Mouse (Mus musculus) heart, embryonic 16.5 days (tissue): ENCODE measurements around the gene Ccser1. TPM values are rescaled to one million over a fixed set of nuclear protein-coding genes. Genes with fewer than 3 reads are reported as not detected.

Source experiments
- ATAC-seq: fragments of 200-750 bp; cut with Nextera tagmentation; replicated peaks from 2 replicates; pipeline ENCODE4 v1.8.0; 2017; ENCODE audit warnings: moderate number of reproducible peaks; ENCODE audit not compliant: insufficient read depth, low FRiP score; ENCODE audit errors: extremely low read depth
- H3K27ac ChIP-seq: fragments of 300-500 bp; sonication (generic); 2 replicates; pipeline ENCODE4 v1.5.1; 2014; ENCODE audit warnings: mild to moderate bottlenecking, low read length, control low read depth, moderate library complexity
- H3K27me3 ChIP-seq: fragments of 300-500 bp; sonication (generic); 2 replicates; pipeline ENCODE4 v1.6.1; 2014; ENCODE audit warnings: low read length, mixed read lengths; ENCODE audit not compliant: control insufficient read depth, insufficient read depth
- H3K36me3 ChIP-seq: fragments of 300-500 bp; sonication (generic); 2 replicates; pipeline ENCODE4 v1.6.1; 2014; ENCODE audit not compliant: control insufficient read depth, insufficient read depth
- H3K4me1 ChIP-seq: fragments of 300-500 bp; sonication (generic); 2 replicates; pipeline ENCODE4 v1.6.1; 2014; ENCODE audit warnings: low read length, mixed read lengths; ENCODE audit not compliant: control insufficient read depth, insufficient read depth
- H3K4me2 ChIP-seq: fragments of 300-500 bp; sonication (generic); 2 replicates; pipeline ENCODE4 v1.6.1; 2014; ENCODE audit warnings: low read depth, mild to moderate bottlenecking, control low read depth, low read length
- H3K4me3 ChIP-seq: fragments of 300-500 bp; sonication (generic); 2 replicates; pipeline ENCODE4 v1.5.1; 2014; ENCODE audit warnings: mild to moderate bottlenecking, control low read depth, low read length
- H3K9ac ChIP-seq: fragments of 300-500 bp; sonication (generic); 2 replicates; pipeline ENCODE4 v1.6.1; 2014; ENCODE audit warnings: low read length, control low read depth
- H3K9me3 ChIP-seq: fragments of 300-500 bp; sonication (generic); replicated peaks from 2 replicates; pipeline ENCODE4 v1.6.1; 2016; ENCODE audit warnings: low read length; ENCODE audit not compliant: control insufficient read depth
- WGBS: fragments of 180-500 bp; shearing (Covaris S2); extraction: QIAGEN DNeasy Blood & Tissue Kit; methylation state at CpG from one replicate; pipeline ENCODE4 v1.1.7; 2014; 5-methylcytosine and 5-hydroxymethylcytosine counted together
- polyA plus RNA-seq: library from polyadenylated mRNA; unstranded; fragments of >200 nt; fragmentation: Nextera tagmentation; extraction: Ambion mirVana; gene quantifications from 2 replicates; pipeline ENCODE4 v1.2.1, GENCODE M21; 2015

The Ccser1 gene
- polyA plus RNA-seq, 1 experiment from 2014 or later = 1.8 TPM

GRCm38 (mm10) chr6:61176126-61176525, 4.0 kb upstream of the Ccser1 start:
- no peak for ATAC-seq
- Histone ChIP-seq H3K4me3 (no peak overlapping the region), H3K36me3 (no peaks in the 10 kb centered on the region), H3K9me3 (no peaks in the 10 kb centered on the region), H3K27me3 (peaks cover 11% of the 10 kb centered on the region), H3K27ac (no peak overlapping the region), H3K4me1 (0 out of 2 replicates have a peak, but pooled peaks cover 3% of the 10 kb centered on the region), H3K9ac (no peak overlapping the region), H3K4me2 (no peak overlapping the region)
- WGBS = 63% methylated on average over 1 of the region's 1 CpGs

GRCm38 (mm10) chr6:61177476-61177875, 2.6 kb upstream of the Ccser1 start:
- H3K4me2 ChIP-seq = no peak overlapping the region
- H3K9ac ChIP-seq = no peak overlapping the region
- no peak for ATAC-seq
- no peak overlapping the region for H3K27ac ChIP-seq
- H3K9me3 ChIP-seq = no peaks in the 10 kb centered on the region
- H3K36me3 ChIP-seq = no peaks in the 10 kb centered on the region
- H3K27me3 ChIP-seq = peaks cover 11% of the 10 kb centered on the region
- no peak overlapping the region for H3K4me3 ChIP-seq
- 80% methylated on average over 7 of the region's 7 CpGs for WGBS
- 0 out of 2 replicates have a peak, but pooled peaks cover 3% of the 10 kb centered on the region for H3K4me1 ChIP-seq

DNA sequence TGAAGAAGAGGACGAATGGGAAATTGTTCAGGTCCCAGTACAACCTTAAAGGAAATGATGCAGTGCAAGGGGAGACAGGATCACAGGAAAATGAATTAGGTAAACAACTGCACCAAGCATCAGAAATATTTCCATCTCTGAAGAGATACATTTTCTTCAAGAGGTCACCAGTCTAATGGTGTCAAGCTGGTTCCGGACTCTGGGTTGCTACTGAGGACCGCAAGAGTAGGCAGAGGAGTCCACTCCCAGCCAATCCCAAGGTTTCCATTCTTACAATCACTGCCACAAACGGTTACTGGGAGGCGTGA, 529 bp upstream of the Ccser1 start:
- Histone ChIP-seq H3K27me3 (peaks cover 11% of the 10 kb centered on the region), H3K4me3 (peak overlapping the region; percentile 67), H3K9me3 (no peaks in the 10 kb centered on the region), H3K4me1 (0 out of 2 replicates have a peak, but pooled peaks cover 3% of the 10 kb centered on the region), H3K27ac (no peak overlapping the region), H3K4me2 (peak overlapping the region; percentile 100), H3K36me3 (no peaks in the 10 kb centered on the region), H3K9ac (peak overlapping the region; percentile 69)
- ATAC-seq = no peak
- under 1% methylated on average over 5 of the region's 5 CpGs for WGBS

DNA sequence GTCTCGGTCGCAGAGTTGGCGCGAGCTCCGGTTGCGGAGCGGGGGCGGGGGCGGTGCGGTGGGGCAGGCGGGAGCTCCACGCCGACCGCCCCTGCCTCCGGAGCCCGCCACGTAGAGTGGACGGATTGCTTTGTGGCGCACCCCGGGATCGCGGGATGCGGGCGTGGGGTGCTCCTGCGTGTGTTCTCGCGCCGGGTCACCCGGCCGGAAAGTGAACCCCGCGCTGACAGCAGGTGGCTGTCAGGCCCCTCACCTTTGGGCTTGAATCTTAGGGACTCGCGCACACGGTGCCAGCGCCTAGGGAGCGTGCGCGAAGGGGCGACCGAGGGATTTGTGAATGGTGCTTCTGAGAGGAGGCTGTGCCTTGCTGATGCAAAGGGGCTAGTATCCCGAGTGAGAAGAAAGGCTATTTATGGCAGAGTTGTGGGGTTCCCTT, 650 bp downstream of the Ccser1 start:
- peak overlapping the region; percentile 69 for H3K9ac ChIP-seq
- H3K36me3 ChIP-seq = no peaks in the 10 kb centered on the region
- H3K4me2 ChIP-seq = peak overlapping the region; percentile 100
- 0 out of 2 replicates have a peak, but pooled peaks cover 3% of the 10 kb centered on the region for H3K4me1 ChIP-seq
- H3K4me3 ChIP-seq = peak overlapping the region; percentile 67
- no peaks in the 10 kb centered on the region for H3K9me3 ChIP-seq
- peak; percentile 18; the same call in 1 of the 2 replicates for ATAC-seq
- no peak overlapping the region for H3K27ac ChIP-seq
- 1% methylated on average over 41 of the region's 42 CpGs for WGBS
- H3K27me3 ChIP-seq = peaks cover 11% of the 10 kb centered on the region

DNA sequence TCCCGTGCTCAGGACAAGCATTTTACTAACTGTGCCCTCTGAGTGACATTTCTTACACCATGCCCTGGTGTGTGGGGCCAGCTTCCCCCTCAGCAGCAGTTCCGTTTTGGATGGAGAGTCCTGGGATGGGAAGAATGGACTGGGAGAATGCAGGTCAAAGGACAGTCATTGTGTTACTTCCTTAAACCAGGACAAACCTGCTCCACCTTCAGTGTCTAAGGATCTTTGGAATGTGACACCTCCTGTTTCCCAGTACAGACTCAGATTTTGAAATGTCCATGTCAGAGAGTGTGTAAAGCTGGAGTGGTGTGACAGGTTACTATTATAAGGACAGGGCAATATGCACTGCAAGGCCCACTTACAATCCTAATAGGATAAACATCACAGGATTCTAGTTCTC, 8.9 kb downstream of the Ccser1 start:
- WGBS = 41% methylated on average over 2 of the region's 2 CpGs

GRCm38 (mm10) chr6:61191597-61192386, 11.7 kb downstream of the Ccser1 start:
- H3K27me3 ChIP-seq = no peaks in the 10 kb centered on the region
- ATAC-seq = no peak
- no peak overlapping the region for H3K4me2 ChIP-seq
- H3K4me3 ChIP-seq = no peak overlapping the region
- no peaks in the 10 kb centered on the region for H3K4me1 ChIP-seq
- WGBS = 54% methylated on average over 13 of the region's 13 CpGs
- no peak overlapping the region for H3K27ac ChIP-seq
- H3K9ac ChIP-seq = no peak overlapping the region
- H3K9me3 ChIP-seq = no peaks in the 10 kb centered on the region
- H3K36me3 ChIP-seq = no peaks in the 10 kb centered on the region

More for the DNA sequence above, 8.9 kb downstream of the Ccser1 start:
- Histone ChIP-seq H3K27ac (no peak overlapping the region), H3K4me3 (no peak overlapping the region), H3K4me1 (no peaks in the 10 kb centered on the region), H3K4me2 (no peak overlapping the region), H3K36me3 (no peaks in the 10 kb centered on the region), H3K9ac (no peak overlapping the region), H3K9me3 (no peaks in the 10 kb centered on the region), H3K27me3 (no peaks in the 10 kb centered on the region)
- peak; percentile 28; the same call in 1 of the 2 replicates for ATAC-seq

DNA sequence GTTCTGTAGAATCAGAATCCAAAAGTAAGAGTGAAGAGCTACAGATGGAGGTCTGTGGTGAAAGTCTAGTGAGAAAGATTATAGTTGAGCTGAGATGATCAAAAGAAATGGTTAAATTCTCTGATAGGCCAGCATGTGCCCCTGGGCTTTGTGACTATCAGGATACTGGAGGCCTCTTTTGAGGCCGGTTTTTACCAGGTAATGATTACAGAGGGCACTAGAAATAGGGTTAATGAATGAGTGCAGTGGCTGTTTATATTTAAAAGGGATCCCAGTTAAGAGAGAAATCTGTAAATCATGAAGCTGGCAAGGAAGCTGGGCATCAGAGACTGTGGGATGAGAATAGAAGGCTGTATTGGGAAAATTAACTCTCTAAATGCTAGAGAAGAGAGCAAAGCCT, 23.2 kb downstream of the Ccser1 start:
- H3K9me3 ChIP-seq = no peaks in the 10 kb centered on the region
- no peak overlapping the region for H3K9ac ChIP-seq
- no peak overlapping the region for H3K27ac ChIP-seq
- H3K4me2 ChIP-seq = no peak overlapping the region
- 77% methylated on average over 1 of the region's 1 CpGs for WGBS
- ATAC-seq = no peak
- no peaks in the 10 kb centered on the region for H3K27me3 ChIP-seq
- H3K36me3 ChIP-seq = no peaks in the 10 kb centered on the region
- no peak overlapping the region for H3K4me3 ChIP-seq
- H3K4me1 ChIP-seq = no peaks in the 10 kb centered on the region

GRCm38 (mm10) chr6:61206042-61206441, 25.9 kb downstream of the Ccser1 start:
- H3K9me3 ChIP-seq = no peaks in the 10 kb centered on the region
- no peaks in the 10 kb centered on the region for H3K36me3 ChIP-seq
- ATAC-seq = no peak
- no peaks in the 10 kb centered on the region for H3K27me3 ChIP-seq
- no peak overlapping the region for H3K4me3 ChIP-seq
- H3K9ac ChIP-seq = no peak overlapping the region
- no peak overlapping the region for H3K27ac ChIP-seq
- no peaks in the 10 kb centered on the region for H3K4me1 ChIP-seq
- 46% methylated on average over 1 of the region's 1 CpGs for WGBS
- H3K4me2 ChIP-seq = no peak overlapping the region

DNA sequence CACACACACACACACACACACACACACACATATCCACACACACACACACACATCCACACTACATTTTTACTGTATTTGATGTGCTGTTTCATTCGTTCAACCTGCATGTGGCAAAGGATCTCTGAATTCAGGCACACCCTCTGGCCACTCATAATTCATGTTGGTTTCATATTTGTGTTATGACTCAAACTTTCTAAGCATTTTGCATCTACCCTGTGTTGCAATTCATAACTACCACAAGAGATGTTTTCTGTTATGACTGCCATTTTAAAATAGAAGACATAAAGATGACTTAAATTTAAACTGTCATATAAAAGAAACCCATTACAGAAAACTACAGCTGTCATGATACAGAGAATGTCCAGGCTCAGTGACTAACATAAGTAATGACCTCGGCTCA, 26.5 kb downstream of the Ccser1 start:
- Histone ChIP-seq H3K4me3 (no peak overlapping the region), H3K4me1 (no peaks in the 10 kb centered on the region), H3K9me3 (no peaks in the 10 kb centered on the region), H3K27me3 (no peaks in the 10 kb centered on the region), H3K9ac (no peak overlapping the region), H3K4me2 (no peak overlapping the region), H3K36me3 (no peaks in the 10 kb centered on the region), H3K27ac (no peak overlapping the region)
- ATAC-seq = no peak
- 64% methylated on average over 2 of the region's 2 CpGs for WGBS
